Mouse (Mus musculus): Measurements from ENCODE around the gene Ccdc36. TPM values are rescaled to one million over a fixed set of nuclear protein-coding genes. Genes with fewer than 3 reads are reported as not detected.
A peak's percentile ranks its signal among the peaks of the same experiment; 100 is the strongest.

Gene Ccdc36
- polyA plus RNA-seq, 1 experiment from 2014 or later: 0.94 TPM

- peak overlapping the region; percentile 57 for H3K4me3 ChIP-seq (ENCODE audit: low read depth, low read length)
- no peaks in the 10 kb centered on the region for H3K27me3 ChIP-seq (replicated peaks; ENCODE audit: control insufficient read depth, insufficient read depth, low read length)
- DNase-seq (ENCODE audit: low spot score): no peak
- H3K4me1 ChIP-seq (ENCODE audit: control insufficient read depth, insufficient read depth, low read length): peaks cover 29% of the 10 kb centered on the region
- no peaks in the 10 kb centered on the region for H3K9me3 ChIP-seq (replicated peaks; ENCODE audit: control insufficient read depth, low read length)
- 42% methylated on average over 6 of the region's 6 CpGs for WGBS
- peak overlapping the region; percentile 90 for H3K27ac ChIP-seq (ENCODE audit: low read depth, low read length)
- H3K9ac ChIP-seq (ENCODE audit: low read length): peak overlapping the region; percentile 70
- peaks cover 19% of the 10 kb centered on the region for H3K36me3 ChIP-seq (ENCODE audit: control insufficient read depth, insufficient read depth, low read length)
- peak overlapping the region; percentile 61 for H3K4me2 ChIP-seq (ENCODE audit: low read length)
- ATAC-seq: no peak
Measured at GRCm38 (mm10) chr9:108451519-108452160, 23.4 kb upstream of the Ccdc36 start.

DNA sequence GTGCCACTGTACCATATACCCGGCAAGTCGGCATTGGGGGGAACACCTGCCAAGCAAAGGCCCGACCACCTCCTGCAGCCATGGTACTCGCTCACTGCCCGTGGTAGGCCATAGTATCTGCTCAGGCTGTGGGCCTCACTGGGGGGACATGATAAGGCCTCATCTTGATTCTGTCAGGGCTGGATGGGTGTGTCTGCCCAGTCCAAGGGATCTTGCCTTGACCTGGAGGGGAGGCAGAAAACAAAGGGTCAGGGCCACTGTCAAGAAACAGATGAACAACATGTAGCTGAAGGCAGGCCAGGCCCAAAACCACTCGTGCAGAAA, 22.8 kb upstream of the Ccdc36 start:
- peak overlapping the region; percentile 61 for H3K4me2 ChIP-seq (ENCODE audit: low read length)
- peak overlapping the region; percentile 70 for H3K9ac ChIP-seq (ENCODE audit: low read length)
- peak overlapping the region; percentile 57 for H3K4me3 ChIP-seq (ENCODE audit: low read depth, low read length)
- peaks cover 29% of the 10 kb centered on the region for H3K4me1 ChIP-seq (ENCODE audit: control insufficient read depth, insufficient read depth, low read length)
- H3K36me3 ChIP-seq (ENCODE audit: control insufficient read depth, insufficient read depth, low read length): peaks cover 19% of the 10 kb centered on the region
- DNase-seq (ENCODE audit: low spot score) (no peak), ATAC-seq (no peak)
- H3K27me3 ChIP-seq (replicated peaks; ENCODE audit: control insufficient read depth, insufficient read depth, low read length): no peaks in the 10 kb centered on the region
- H3K9me3 ChIP-seq (replicated peaks; ENCODE audit: control insufficient read depth, low read length): no peaks in the 10 kb centered on the region
- WGBS: 82% methylated on average over 6 of the region's 6 CpGs
- H3K27ac ChIP-seq (ENCODE audit: low read depth, low read length): peak overlapping the region; percentile 90

DNA sequence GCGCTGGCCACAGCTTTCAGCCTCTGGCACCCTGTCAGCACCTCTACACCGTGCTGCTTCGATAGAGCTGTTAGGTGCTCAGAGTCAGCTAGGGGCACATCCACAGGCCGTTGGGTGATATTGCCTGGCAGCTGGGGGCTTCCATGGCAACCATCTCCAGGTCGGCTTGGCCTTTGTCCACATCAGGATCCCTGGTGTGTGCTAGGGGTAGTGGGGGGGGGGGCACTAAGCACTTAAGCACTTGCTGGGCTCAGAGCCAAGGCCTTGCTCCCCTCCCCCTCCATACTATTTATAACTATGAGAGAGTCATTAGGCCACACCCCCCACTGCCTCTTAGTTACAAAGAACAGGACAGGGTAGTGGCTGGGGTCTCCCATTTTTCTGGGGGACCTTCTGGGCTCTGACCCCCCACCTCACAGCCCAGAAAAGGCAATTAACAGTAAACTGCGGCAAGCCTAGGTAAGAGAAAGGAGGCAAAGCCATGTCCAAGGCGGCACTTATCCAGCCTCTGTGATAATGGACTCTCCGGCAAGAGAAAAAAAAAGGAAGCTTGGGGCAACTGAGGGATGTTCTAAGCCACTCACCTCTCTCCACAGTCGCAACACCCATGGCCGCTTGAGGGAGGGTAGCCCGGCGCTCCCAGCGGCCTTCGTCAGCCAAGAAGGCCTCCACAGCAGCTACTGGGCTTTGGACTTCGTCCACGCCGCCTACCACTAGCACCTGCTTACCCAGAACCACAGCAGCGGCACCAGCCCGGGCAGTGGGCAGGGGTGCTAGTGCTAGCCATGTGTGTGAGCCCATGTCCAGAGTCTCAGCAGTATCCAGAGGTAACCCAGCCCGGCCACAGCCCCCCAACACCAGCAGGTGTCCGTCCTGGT, 22.2 kb upstream of the Ccdc36 start:
- H3K36me3 ChIP-seq (ENCODE audit: control insufficient read depth, insufficient read depth, low read length): peaks cover 19% of the 10 kb centered on the region
- DNase-seq (ENCODE audit: low spot score): peak; percentile 87
- 43% methylated on average over 21 of the region's 21 CpGs for WGBS
- H3K27ac ChIP-seq (ENCODE audit: low read depth, low read length): peak overlapping the region; percentile 90
- H3K9me3 ChIP-seq (replicated peaks; ENCODE audit: control insufficient read depth, low read length): no peaks in the 10 kb centered on the region
- H3K4me2 ChIP-seq (ENCODE audit: low read length): peak overlapping the region; percentile 61
- H3K27me3 ChIP-seq (replicated peaks; ENCODE audit: control insufficient read depth, insufficient read depth, low read length): no peaks in the 10 kb centered on the region
- peaks cover 29% of the 10 kb centered on the region for H3K4me1 ChIP-seq (ENCODE audit: control insufficient read depth, insufficient read depth, low read length)
- H3K4me3 ChIP-seq (ENCODE audit: low read depth, low read length): peak overlapping the region; percentile 57
- H3K9ac ChIP-seq (ENCODE audit: low read length): peak overlapping the region; percentile 70
- ATAC-seq: peak; percentile 44

GRCm38 (mm10) chr9:108449860-108450259, 21.6 kb upstream of the Ccdc36 start:
- Histone ChIP-seq H3K9me3 (replicated peaks; ENCODE audit: control insufficient read depth, low read length) (no peaks in the 10 kb centered on the region), H3K4me1 (ENCODE audit: control insufficient read depth, insufficient read depth, low read length) (peaks cover 29% of the 10 kb centered on the region), H3K4me3 (ENCODE audit: low read depth, low read length) (peak overlapping the region; percentile 57), H3K27ac (ENCODE audit: low read depth, low read length) (peak overlapping the region; percentile 90), H3K4me2 (ENCODE audit: low read length) (peak overlapping the region; percentile 61), H3K9ac (ENCODE audit: low read length) (peak overlapping the region; percentile 52), H3K27me3 (replicated peaks; ENCODE audit: control insufficient read depth, insufficient read depth, low read length) (no peaks in the 10 kb centered on the region), H3K36me3 (ENCODE audit: control insufficient read depth, insufficient read depth, low read length) (peaks cover 19% of the 10 kb centered on the region)
- ATAC-seq (peak; percentile 56), DNase-seq (ENCODE audit: low spot score) (peak; percentile 90)
- WGBS: 5% methylated on average over 4 of the region's 4 CpGs

- 77% methylated on average over 9 of the region's 9 CpGs for WGBS
- no peaks in the 10 kb centered on the region for H3K9me3 ChIP-seq (replicated peaks; ENCODE audit: control insufficient read depth, low read length)
- H3K27ac ChIP-seq (ENCODE audit: low read depth, low read length): no peak overlapping the region
- no peak for ATAC-seq
- H3K9ac ChIP-seq (ENCODE audit: low read length): no peak overlapping the region
- H3K4me1 ChIP-seq (ENCODE audit: control insufficient read depth, insufficient read depth, low read length): peaks cover 9% of the 10 kb centered on the region
- no peak overlapping the region for H3K4me2 ChIP-seq (ENCODE audit: low read length)
- no peak for DNase-seq (ENCODE audit: low spot score)
- H3K36me3 ChIP-seq (ENCODE audit: control insufficient read depth, insufficient read depth, low read length): peaks cover 19% of the 10 kb centered on the region
- no peak overlapping the region for H3K4me3 ChIP-seq (ENCODE audit: low read depth, low read length)
- no peaks in the 10 kb centered on the region for H3K27me3 ChIP-seq (replicated peaks; ENCODE audit: control insufficient read depth, insufficient read depth, low read length)
Measured at GRCm38 (mm10) chr9:108445125-108445524, 16.8 kb upstream of the Ccdc36 start.

DNA sequence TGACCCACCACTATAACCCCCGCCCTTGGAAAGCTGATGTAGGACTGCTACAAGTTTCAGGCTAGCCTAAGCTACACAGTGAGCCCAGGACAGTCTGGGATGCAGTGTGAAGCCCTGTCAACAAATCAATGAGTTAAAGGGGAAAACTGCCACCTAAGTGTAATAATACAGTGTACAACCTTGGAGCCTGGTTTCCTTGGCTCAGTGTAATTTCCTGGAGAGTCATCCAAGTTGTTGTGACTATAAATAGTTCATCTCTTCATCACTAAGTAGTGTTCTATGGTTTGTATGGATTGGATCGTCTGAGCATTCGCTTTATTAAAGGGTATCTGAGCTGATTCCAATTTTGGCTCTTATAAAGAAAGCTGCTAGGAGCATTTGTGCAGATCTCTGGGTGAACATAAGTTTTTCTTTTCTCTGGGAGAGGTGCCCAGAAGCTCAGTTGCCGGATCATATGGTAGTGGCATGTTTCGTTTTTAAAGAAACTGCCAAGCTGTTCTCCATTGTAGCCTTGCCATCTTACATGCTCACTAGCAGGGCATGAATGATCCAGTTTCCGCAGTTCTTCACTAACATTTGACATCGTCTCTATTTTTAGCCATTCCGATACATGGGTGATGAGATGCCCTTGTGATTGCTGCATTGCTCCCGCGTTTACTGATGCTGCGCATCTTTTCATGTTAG, 13.1 kb upstream of the Ccdc36 start:
- H3K9ac ChIP-seq (ENCODE audit: low read length): no peak overlapping the region
- H3K4me2 ChIP-seq (ENCODE audit: low read length): no peak overlapping the region
- no peak overlapping the region for H3K27ac ChIP-seq (ENCODE audit: low read depth, low read length)
- no peaks in the 10 kb centered on the region for H3K36me3 ChIP-seq (ENCODE audit: control insufficient read depth, insufficient read depth, low read length)
- WGBS: 79% methylated on average over 11 of the region's 11 CpGs
- no peaks in the 10 kb centered on the region for H3K27me3 ChIP-seq (replicated peaks; ENCODE audit: control insufficient read depth, insufficient read depth, low read length)
- H3K4me3 ChIP-seq (ENCODE audit: low read depth, low read length): no peak overlapping the region
- DNase-seq (ENCODE audit: low spot score) (peak; percentile 81), ATAC-seq (peak; percentile 65; the same call in 1 of the 2 replicates)
- no peaks in the 10 kb centered on the region for H3K4me1 ChIP-seq (ENCODE audit: control insufficient read depth, insufficient read depth, low read length)
- no peaks in the 10 kb centered on the region for H3K9me3 ChIP-seq (replicated peaks; ENCODE audit: control insufficient read depth, low read length)

DNA sequence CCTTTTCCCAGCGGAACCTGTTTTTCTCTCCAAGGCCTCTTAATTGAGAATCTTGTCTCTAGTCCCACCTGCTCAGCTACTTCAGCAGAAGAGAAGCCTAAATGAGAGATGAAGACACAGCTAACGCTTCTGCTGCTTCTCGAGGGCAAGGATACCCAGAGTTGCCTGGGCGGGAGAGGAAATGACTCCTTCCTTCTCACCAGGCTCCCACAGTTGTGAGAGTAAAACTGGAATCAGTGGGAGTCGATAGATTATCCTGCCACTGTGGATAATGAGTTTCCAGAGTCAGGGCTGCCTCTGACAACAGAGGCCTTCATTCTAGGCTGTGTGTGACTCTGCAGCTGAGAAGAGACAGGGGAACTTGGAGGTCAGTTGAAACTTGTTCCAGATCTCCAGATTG, 12.2 kb upstream of the Ccdc36 start:
- Histone ChIP-seq H3K9me3 (replicated peaks; ENCODE audit: control insufficient read depth, low read length) (no peaks in the 10 kb centered on the region), H3K4me1 (ENCODE audit: control insufficient read depth, insufficient read depth, low read length) (no peaks in the 10 kb centered on the region), H3K4me3 (ENCODE audit: low read depth, low read length) (no peak overlapping the region), H3K27me3 (replicated peaks; ENCODE audit: control insufficient read depth, insufficient read depth, low read length) (no peaks in the 10 kb centered on the region), H3K36me3 (ENCODE audit: control insufficient read depth, insufficient read depth, low read length) (no peaks in the 10 kb centered on the region), H3K27ac (ENCODE audit: low read depth, low read length) (no peak overlapping the region), H3K9ac (ENCODE audit: low read length) (no peak overlapping the region), H3K4me2 (ENCODE audit: low read length) (no peak overlapping the region)
- WGBS: 79% methylated on average over 5 of the region's 5 CpGs
- DNase-seq (ENCODE audit: low spot score): no peak
- ATAC-seq: no peak

DNA sequence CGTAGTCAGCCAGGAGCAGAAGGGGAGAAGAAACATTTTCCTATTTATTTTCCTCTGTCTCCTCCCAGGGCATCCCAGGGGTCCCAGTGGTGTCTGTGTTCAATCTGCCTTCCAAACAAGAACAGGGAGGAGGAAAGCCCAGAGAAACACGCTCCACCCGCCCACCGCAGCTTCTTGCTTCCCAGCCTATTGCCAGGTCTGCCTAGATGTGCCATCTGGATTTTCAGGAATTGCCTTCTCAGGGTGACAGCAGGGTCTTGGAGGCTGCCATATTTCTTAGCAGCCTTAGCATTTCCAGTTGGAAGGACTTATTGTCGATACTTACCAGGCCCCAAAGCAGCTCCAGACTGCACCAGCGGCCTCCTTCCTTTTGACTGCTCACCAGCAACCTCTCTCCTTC, 10.9 kb upstream of the Ccdc36 start:
- peak; percentile 60 for DNase-seq (ENCODE audit: low spot score)
- Histone ChIP-seq H3K27ac (ENCODE audit: low read depth, low read length) (no peak overlapping the region), H3K36me3 (ENCODE audit: control insufficient read depth, insufficient read depth, low read length) (no peaks in the 10 kb centered on the region), H3K4me1 (ENCODE audit: control insufficient read depth, insufficient read depth, low read length) (no peaks in the 10 kb centered on the region), H3K27me3 (replicated peaks; ENCODE audit: control insufficient read depth, insufficient read depth, low read length) (no peaks in the 10 kb centered on the region), H3K9me3 (replicated peaks; ENCODE audit: control insufficient read depth, low read length) (no peaks in the 10 kb centered on the region), H3K9ac (ENCODE audit: low read length) (no peak overlapping the region), H3K4me2 (ENCODE audit: low read length) (no peak overlapping the region), H3K4me3 (ENCODE audit: low read depth, low read length) (no peak overlapping the region)
- ATAC-seq: no peak
- 80% methylated on average over 6 of the region's 6 CpGs for WGBS
